Mouse (Mus musculus): Measurements from ENCODE around the gene Lrrc29. TPM values are rescaled to one million over a fixed set of nuclear protein-coding genes. Genes with fewer than 3 reads are reported as not detected.

The Lrrc29 gene
- polyA plus RNA-seq, 1 experiment from 2014 or later, result 0.83 TPM

- no peak overlapping the region for H3K27ac ChIP-seq (replicated peaks; ENCODE audit: low read depth, low read length)
- H3K36me3 ChIP-seq (replicated peaks; ENCODE audit: control insufficient read depth, insufficient read depth, low read depth, low read length), result no peaks in the 10 kb centered on the region
- H3K4me3 ChIP-seq (ENCODE audit: low read depth, low read length), result no peak overlapping the region
- no peak for DNase-seq (ENCODE audit: low spot score)
- no peak overlapping the region for H3K4me2 ChIP-seq (ENCODE audit: low read depth, low read length)
- peaks cover 3% of the 10 kb centered on the region; the same call in 1 of the 2 replicates for H3K4me1 ChIP-seq (ENCODE audit: control insufficient read depth, insufficient read depth, low read length)
- H3K9ac ChIP-seq (replicated peaks; ENCODE audit: low read length), result no peak overlapping the region
- no peaks in the 10 kb centered on the region for H3K27me3 ChIP-seq (ENCODE audit: control insufficient read depth, insufficient read depth, low read length)
- WGBS, result 64% methylated on average over 15 of the region's 15 CpGs
- H3K9me3 ChIP-seq (replicated peaks; ENCODE audit: control insufficient read depth, low read length), result no peaks in the 10 kb centered on the region
- ATAC-seq (replicated peaks; ENCODE audit: insufficient number of reproducible peaks, low FRiP score, low TSS enrichment, low read depth), result peak; percentile 20; the same call in 1 of the 2 replicates
Observed at GRCm38 (mm10) chr8:105359208-105359607, 33.1 kb upstream of the Lrrc29 start.

GRCm38 (mm10) chr8:105356681-105357080 lies 30.6 kb upstream of the Lrrc29 start:
- peaks cover 3% of the 10 kb centered on the region; the same call in 1 of the 2 replicates for H3K4me1 ChIP-seq (ENCODE audit: control insufficient read depth, insufficient read depth, low read length)
- no peaks in the 10 kb centered on the region for H3K27me3 ChIP-seq (ENCODE audit: control insufficient read depth, insufficient read depth, low read length)
- no peaks in the 10 kb centered on the region for H3K9me3 ChIP-seq (replicated peaks; ENCODE audit: control insufficient read depth, low read length)
- no peak for ATAC-seq (replicated peaks; ENCODE audit: insufficient number of reproducible peaks, low FRiP score, low TSS enrichment, low read depth)
- H3K9ac ChIP-seq (replicated peaks; ENCODE audit: low read length), result no peak overlapping the region
- H3K4me2 ChIP-seq (ENCODE audit: low read depth, low read length), result no peak overlapping the region
- no peak for DNase-seq (ENCODE audit: low spot score)
- WGBS, result 83% methylated on average over 14 of the region's 14 CpGs
- H3K27ac ChIP-seq (replicated peaks; ENCODE audit: low read depth, low read length), result no peak overlapping the region
- no peaks in the 10 kb centered on the region for H3K36me3 ChIP-seq (replicated peaks; ENCODE audit: control insufficient read depth, insufficient read depth, low read depth, low read length)
- H3K4me3 ChIP-seq (ENCODE audit: low read depth, low read length), result no peak overlapping the region

GRCm38 (mm10) chr8:105355179-105356024 lies 29.3 kb upstream of the Lrrc29 start:
- Histone ChIP-seq H3K4me2 (ENCODE audit: low read depth, low read length) (no peak overlapping the region), H3K27ac (replicated peaks; ENCODE audit: low read depth, low read length) (no peak overlapping the region), H3K9me3 (replicated peaks; ENCODE audit: control insufficient read depth, low read length) (no peaks in the 10 kb centered on the region), H3K9ac (replicated peaks; ENCODE audit: low read length) (no peak overlapping the region), H3K4me1 (ENCODE audit: control insufficient read depth, insufficient read depth, low read length) (peaks cover 3% of the 10 kb centered on the region; the same call in 1 of the 2 replicates), H3K36me3 (replicated peaks; ENCODE audit: control insufficient read depth, insufficient read depth, low read depth, low read length) (no peaks in the 10 kb centered on the region), H3K27me3 (ENCODE audit: control insufficient read depth, insufficient read depth, low read length) (no peaks in the 10 kb centered on the region), H3K4me3 (ENCODE audit: low read depth, low read length) (no peak overlapping the region)
- no peak for ATAC-seq (replicated peaks; ENCODE audit: insufficient number of reproducible peaks, low FRiP score, low TSS enrichment, low read depth)
- 52% methylated on average over 26 of the region's 26 CpGs for WGBS
- DNase-seq (ENCODE audit: low spot score), result no peak

- H3K4me3 ChIP-seq (ENCODE audit: low read depth, low read length), result no peak overlapping the region
- no peaks in the 10 kb centered on the region for H3K9me3 ChIP-seq (replicated peaks; ENCODE audit: control insufficient read depth, low read length)
- H3K27ac ChIP-seq (replicated peaks; ENCODE audit: low read depth, low read length), result no peak overlapping the region
- WGBS, result 86% methylated on average over 4 of the region's 4 CpGs
- no peaks in the 10 kb centered on the region for H3K36me3 ChIP-seq (replicated peaks; ENCODE audit: control insufficient read depth, insufficient read depth, low read depth, low read length)
- no peak overlapping the region for H3K9ac ChIP-seq (replicated peaks; ENCODE audit: low read length)
- H3K27me3 ChIP-seq (ENCODE audit: control insufficient read depth, insufficient read depth, low read length), result no peaks in the 10 kb centered on the region
- ATAC-seq (replicated peaks; ENCODE audit: insufficient number of reproducible peaks, low FRiP score, low TSS enrichment, low read depth) (no peak), DNase-seq (ENCODE audit: low spot score) (no peak)
- H3K4me1 ChIP-seq (ENCODE audit: control insufficient read depth, insufficient read depth, low read length), result peaks cover 3% of the 10 kb centered on the region; the same call in 1 of the 2 replicates
- no peak overlapping the region for H3K4me2 ChIP-seq (ENCODE audit: low read depth, low read length)
Observed at GRCm38 (mm10) chr8:105354549-105354948, 28.5 kb upstream of the Lrrc29 start.

- Histone ChIP-seq H3K4me3 (ENCODE audit: low read depth, low read length) (no peak overlapping the region), H3K9me3 (replicated peaks; ENCODE audit: control insufficient read depth, low read length) (no peaks in the 10 kb centered on the region), H3K4me1 (ENCODE audit: control insufficient read depth, insufficient read depth, low read length) (peaks cover 3% of the 10 kb centered on the region; the same call in 1 of the 2 replicates), H3K27me3 (ENCODE audit: control insufficient read depth, insufficient read depth, low read length) (no peaks in the 10 kb centered on the region), H3K27ac (replicated peaks; ENCODE audit: low read depth, low read length) (no peak overlapping the region), H3K4me2 (ENCODE audit: low read depth, low read length) (no peak overlapping the region), H3K36me3 (replicated peaks; ENCODE audit: control insufficient read depth, insufficient read depth, low read depth, low read length) (no peaks in the 10 kb centered on the region), H3K9ac (replicated peaks; ENCODE audit: low read length) (no peak overlapping the region)
- WGBS, result 85% methylated on average over 8 of the region's 8 CpGs
- no peak for ATAC-seq (replicated peaks; ENCODE audit: insufficient number of reproducible peaks, low FRiP score, low TSS enrichment, low read depth)
- DNase-seq (ENCODE audit: low spot score), result no peak
Observed at GRCm38 (mm10) chr8:105353583-105354135, 27.6 kb upstream of the Lrrc29 start.

- no peak overlapping the region for H3K9ac ChIP-seq (replicated peaks; ENCODE audit: low read length)
Observed at GRCm38 (mm10) chr8:105350186-105350585, 24.1 kb upstream of the Lrrc29 start.

GRCm38 (mm10) chr8:105349096-105349771 lies 23.2 kb upstream of the Lrrc29 start:
- Histone ChIP-seq H3K9me3 (replicated peaks; ENCODE audit: control insufficient read depth, low read length) (no peaks in the 10 kb centered on the region), H3K27ac (replicated peaks; ENCODE audit: low read depth, low read length) (peak overlapping the region; percentile 56; the same call in 1 of the 2 replicates), H3K4me3 (ENCODE audit: low read depth, low read length) (peak overlapping the region; percentile 70), H3K27me3 (ENCODE audit: control insufficient read depth, insufficient read depth, low read length) (no peaks in the 10 kb centered on the region), H3K4me1 (ENCODE audit: control insufficient read depth, insufficient read depth, low read length) (peaks cover 9% of the 10 kb centered on the region), H3K4me2 (ENCODE audit: low read depth, low read length) (peak overlapping the region; percentile 98), H3K9ac (replicated peaks; ENCODE audit: low read length) (peak overlapping the region; percentile 77), H3K36me3 (replicated peaks; ENCODE audit: control insufficient read depth, insufficient read depth, low read depth, low read length) (no peaks in the 10 kb centered on the region)
- DNase-seq (ENCODE audit: low spot score), result peak; percentile 60
- 0 out of 2 replicates have a peak, but pooled peaks have one; percentile 5 for ATAC-seq (replicated peaks; ENCODE audit: insufficient number of reproducible peaks, low FRiP score, low TSS enrichment, low read depth)
- WGBS, result under 1% methylated on average over 39 of the region's 48 CpGs

More at GRCm38 (mm10) chr8:105350186-105350585, 24.1 kb upstream of the Lrrc29 start:
- no peaks in the 10 kb centered on the region for H3K9me3 ChIP-seq (replicated peaks; ENCODE audit: control insufficient read depth, low read length)
- ATAC-seq (replicated peaks; ENCODE audit: insufficient number of reproducible peaks, low FRiP score, low TSS enrichment, low read depth) (no peak), DNase-seq (ENCODE audit: low spot score) (no peak)
- H3K4me3 ChIP-seq (ENCODE audit: low read depth, low read length), result peak overlapping the region; percentile 70; the same call in 1 of the 2 replicates
- peak overlapping the region; percentile 98; the same call in 1 of the 2 replicates for H3K4me2 ChIP-seq (ENCODE audit: low read depth, low read length)
- no peak overlapping the region for H3K27ac ChIP-seq (replicated peaks; ENCODE audit: low read depth, low read length)
- peaks cover 12% of the 10 kb centered on the region for H3K4me1 ChIP-seq (ENCODE audit: control insufficient read depth, insufficient read depth, low read length)
- 41% methylated on average over 7 of the region's 7 CpGs for WGBS
- no peaks in the 10 kb centered on the region for H3K36me3 ChIP-seq (replicated peaks; ENCODE audit: control insufficient read depth, insufficient read depth, low read depth, low read length)
- no peaks in the 10 kb centered on the region for H3K27me3 ChIP-seq (ENCODE audit: control insufficient read depth, insufficient read depth, low read length)

Data from embryonic facial prominence, embryonic 11.5 days (tissue).